Mouse (Mus musculus) bone marrow, adult 2 months (tissue): ENCODE data around the gene Fbxo10. TPM values are rescaled to one million over a fixed set of nuclear protein-coding genes. Genes with fewer than 3 reads are reported as not detected.

Experiments used
- H3K27ac ChIP-seq: fragments of 200-500 bp; 2 replicates; pipeline ENCODE4 v1.5.1; 2012; ENCODE audit warnings: low read depth, mild to moderate bottlenecking, control low read depth, inconsistent platforms, low read length; ENCODE audit not compliant: control insufficient read depth, poor library complexity, insufficient read depth
- H3K4me1 ChIP-seq: fragments of 200-500 bp; 2 replicates; pipeline ENCODE4 v1.6.1; 2011; ENCODE audit warnings: low read length; ENCODE audit not compliant: control insufficient read depth, insufficient read depth
- H3K4me3 ChIP-seq: fragments of 200-500 bp; replicated peaks from 2 replicates; pipeline ENCODE3; 2011; ENCODE audit warnings: mild to moderate bottlenecking, low read depth, low read length, control low read depth; ENCODE audit not compliant: control insufficient read depth
- CTCF ChIP-seq: fragments of 200-500 bp; IDR thresholded peaks from 2 replicates; pipeline ENCODE4 v1.5.1; 2011; ENCODE audit warnings: low read length, control low read depth; ENCODE audit not compliant: control insufficient read depth, insufficient read depth
- POLR2A ChIP-seq: fragments of 200-500 bp; IDR thresholded peaks from 2 replicates; pipeline ENCODE4 v1.6.1; 2011; ENCODE audit warnings: low read depth, mild to moderate bottlenecking, control low read depth, low read length, borderline replicate concordance; ENCODE audit not compliant: control insufficient read depth
- WGBS: fragments of 180-500 bp; shearing (Covaris S2); methylation state at CpG from one replicate; pipeline ENCODE4 v1.1.7; 2018; 5-methylcytosine and 5-hydroxymethylcytosine counted together
- polyA plus RNA-seq: library from polyadenylated mRNA; stranded (reverse); fragments of >200 nt; gene quantifications from 2 replicates; pipeline ENCODE4 v1.2.4, GENCODE M21; 2011; ENCODE audit warnings: low replicate concordance; ENCODE audit not compliant: missing spikeins, insufficient read depth, insufficient read length

Gene Fbxo10
- polyA plus RNA-seq, 1 experiment, result 7.6 TPM

- no peak overlapping the region for H3K4me3 ChIP-seq
- TF ChIP-seq POLR2A (no peak), CTCF (no peak)
- peaks cover 4% of the 10 kb centered on the region for H3K4me1 ChIP-seq
- H3K27ac ChIP-seq, result no peak overlapping the region
- WGBS, result 8% methylated on average over 3 of the region's 3 CpGs
Observed at GRCm38 (mm10) chr4:45015615-45016014, 68.8 kb downstream of the Fbxo10 start.

DNA sequence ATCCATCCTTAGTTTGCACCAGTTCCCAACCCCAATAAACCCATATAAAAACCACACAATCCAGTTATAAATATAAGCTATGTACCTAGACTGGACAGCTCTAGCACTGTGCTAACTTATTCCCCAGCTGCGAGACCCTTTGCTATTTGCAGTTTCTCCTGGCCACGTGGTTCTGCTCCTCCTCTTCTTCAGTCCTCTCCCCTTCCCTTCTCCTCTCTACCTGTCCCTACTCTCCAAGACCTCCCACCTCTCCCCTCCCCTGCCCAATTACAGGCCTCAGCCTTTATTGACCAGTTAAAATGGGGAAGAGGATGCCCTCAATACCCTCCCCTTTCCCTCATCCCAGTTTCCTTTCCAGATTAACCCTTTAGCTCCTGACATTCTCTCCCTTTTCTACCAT lies 70.9 kb downstream of the Fbxo10 start:
- peak overlapping the region; percentile 21 for H3K4me3 ChIP-seq
- 5% methylated on average over 2 of the region's 2 CpGs for WGBS
- peaks cover 3% of the 10 kb centered on the region; the same call in 1 of the 2 replicates for H3K4me1 ChIP-seq
- TF ChIP-seq POLR2A, result no peak
- no peak for TF ChIP-seq CTCF
- no peak overlapping the region for H3K27ac ChIP-seq

- peaks cover 3% of the 10 kb centered on the region; the same call in 1 of the 2 replicates for H3K4me1 ChIP-seq
- no peak for TF ChIP-seq CTCF
- no peak for TF ChIP-seq POLR2A
- WGBS, result under 1% methylated on average over 13 of the region's 13 CpGs
- H3K4me3 ChIP-seq, result peak overlapping the region; percentile 86
- peak overlapping the region; percentile 90 for H3K27ac ChIP-seq
Observed at GRCm38 (mm10) chr4:45013031-45013431, 71.4 kb downstream of the Fbxo10 start.

DNA sequence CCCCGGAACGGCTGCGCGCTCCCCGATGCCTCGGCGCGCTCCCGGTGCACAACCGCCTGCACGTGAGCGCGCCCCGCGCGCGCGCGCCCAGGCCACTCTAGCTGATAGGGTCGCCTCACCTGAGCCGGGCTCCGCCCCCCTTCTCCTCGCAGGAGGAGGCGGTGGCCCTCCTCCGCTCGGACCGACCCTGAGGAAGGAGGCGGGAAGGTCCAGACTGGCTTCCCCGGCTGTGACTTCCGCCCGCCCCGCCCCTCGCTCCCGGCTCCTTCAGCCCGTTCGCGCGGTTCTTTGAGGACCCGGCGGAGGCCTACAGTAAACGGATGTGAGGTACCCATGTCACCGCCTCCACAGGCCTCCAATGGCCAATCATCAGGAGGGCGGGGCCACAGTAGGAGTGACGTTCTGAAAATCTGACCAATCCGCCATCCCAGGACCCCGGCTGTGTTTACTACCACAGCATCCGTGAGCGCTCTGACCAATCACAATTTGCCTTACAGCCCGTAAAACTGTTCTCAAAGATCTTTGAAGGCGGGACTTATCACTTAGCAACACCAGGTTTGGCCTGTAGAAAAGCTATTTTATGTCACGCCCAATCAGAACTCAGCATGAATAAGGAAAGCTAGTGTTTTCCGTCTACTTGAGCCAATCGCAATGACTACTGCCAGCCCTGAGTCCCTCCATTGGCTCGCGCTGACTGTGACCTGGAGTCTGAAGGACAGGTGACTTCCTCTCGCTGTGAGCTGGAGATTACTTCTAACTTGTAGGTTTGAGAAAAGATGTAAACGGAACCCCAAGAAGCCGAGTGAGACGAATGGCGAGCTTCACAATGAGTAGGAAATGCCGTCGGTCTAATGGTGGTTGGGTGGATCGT lies 72.1 kb downstream of the Fbxo10 start, which contains the start of gene Zbtb5:
TSS of gene Zbtb5 (minus strand) at position 308 of the 871 bp plus-strand sequence.
- TF ChIP-seq POLR2A (peak; percentile 44; the same call in 1 of the 2 replicates), CTCF (no peak)
- under 1% methylated on average over 63 of the region's 63 CpGs for WGBS
- Histone ChIP-seq H3K27ac (peak within 1 kb of the TSS; percentile 97), H3K4me1 (peaks cover 3% of the 10 kb centered on the region; the same call in 1 of the 2 replicates), H3K4me3 (peak within 1 kb of the TSS; percentile 92)

- TF ChIP-seq CTCF (no peak), POLR2A (peak; percentile 30; the same call in 1 of the 2 replicates)
- under 1% methylated on average over 31 of the region's 31 CpGs for WGBS
- peak overlapping the region; percentile 97 for H3K27ac ChIP-seq
- H3K4me1 ChIP-seq, result peaks cover 3% of the 10 kb centered on the region; the same call in 1 of the 2 replicates
- H3K4me3 ChIP-seq, result peak overlapping the region; percentile 92
Observed at GRCm38 (mm10) chr4:45011581-45012104, 72.8 kb downstream of the Fbxo10 start.

DNA sequence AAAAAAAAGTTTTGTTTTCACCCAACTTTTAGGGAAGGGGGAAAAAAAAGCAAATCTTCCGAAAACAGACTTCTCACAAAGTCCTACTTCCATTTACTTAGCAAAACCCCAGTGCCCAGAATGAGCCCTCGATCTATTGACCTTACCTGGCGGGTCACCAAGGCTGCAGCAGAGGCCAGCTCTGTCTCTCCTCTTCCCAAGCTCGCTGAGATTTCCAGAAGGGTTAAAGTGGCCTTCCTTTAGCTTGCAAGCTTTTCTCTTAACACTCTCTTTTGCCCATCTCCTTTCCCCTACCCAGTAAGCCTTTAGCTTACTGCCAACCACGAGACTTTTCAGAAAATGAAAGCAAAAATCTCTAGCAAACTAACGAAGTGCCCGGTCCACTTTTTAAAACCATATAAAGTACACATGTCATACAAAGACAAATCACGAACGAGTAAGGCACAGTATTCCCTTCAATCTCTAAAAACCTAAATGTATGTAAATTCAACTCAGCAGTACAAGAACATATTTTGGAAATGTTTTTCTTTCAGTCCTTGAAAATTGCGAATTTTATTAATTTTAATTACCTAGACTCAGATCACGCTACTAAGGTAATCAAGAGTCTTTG lies 73.5 kb downstream of the Fbxo10 start:
- 3% methylated on average over 11 of the region's 11 CpGs for WGBS
- Histone ChIP-seq H3K4me3 (peak overlapping the region; percentile 56), H3K27ac (no peak overlapping the region), H3K4me1 (peaks cover 3% of the 10 kb centered on the region; the same call in 1 of the 2 replicates)
- TF ChIP-seq CTCF (no peak), POLR2A (no peak)

DNA sequence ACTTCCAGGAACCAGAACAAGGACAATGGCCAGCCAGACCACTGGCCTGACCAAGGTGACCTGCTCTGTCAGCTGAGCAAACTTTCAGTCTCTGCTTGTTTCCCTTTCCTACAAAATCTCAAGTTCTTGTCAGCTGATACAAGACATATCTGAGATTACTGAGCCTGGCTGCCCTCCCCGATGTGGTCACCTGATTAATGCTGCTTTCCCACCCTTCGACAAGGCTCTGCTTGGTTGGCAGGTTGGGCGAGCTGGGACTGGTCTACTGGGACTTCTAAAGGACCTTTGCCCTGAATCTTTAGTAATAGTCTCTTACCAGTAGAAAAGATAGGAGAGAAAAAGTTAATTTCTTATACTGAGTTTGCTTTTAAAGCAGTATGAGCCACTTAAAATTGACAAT lies 79.0 kb downstream of the Fbxo10 start:
- no peak overlapping the region for H3K4me3 ChIP-seq
- TF ChIP-seq CTCF (no peak), POLR2A (no peak)
- 62% methylated on average over 3 of the region's 3 CpGs for WGBS
- peaks cover 1% of the 10 kb centered on the region; the same call in 1 of the 2 replicates for H3K4me1 ChIP-seq
- H3K27ac ChIP-seq, result no peak overlapping the region

DNA sequence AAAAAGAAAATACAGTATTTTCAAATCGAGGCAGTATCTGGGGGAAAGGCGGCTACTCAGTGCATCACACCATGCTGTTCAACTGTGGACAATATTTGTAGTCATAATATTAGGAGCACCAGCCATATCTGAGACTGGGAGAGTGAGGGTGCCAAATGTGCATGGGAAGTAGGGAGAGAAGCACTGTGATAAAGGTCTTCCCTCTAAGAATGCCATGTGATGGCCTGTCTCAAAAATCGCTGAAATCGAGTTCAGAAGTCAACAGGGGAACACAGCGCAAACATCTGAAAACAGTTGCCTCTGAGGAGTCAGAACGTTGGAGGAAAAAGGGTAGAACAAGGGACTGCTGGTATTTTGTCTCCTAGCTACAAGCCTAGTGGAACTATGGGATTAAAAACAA lies 84.4 kb downstream of the Fbxo10 start:
- Histone ChIP-seq H3K27ac (no peak overlapping the region), H3K4me1 (no peaks in the 10 kb centered on the region; the same call in 1 of the 2 replicates), H3K4me3 (no peak overlapping the region)
- 75% methylated on average over 6 of the region's 6 CpGs for WGBS
- TF ChIP-seq CTCF, result no peak
- no peak for TF ChIP-seq POLR2A
